18 mouse cellular contexts compared by ENCODE assay signal in genomic region chr5:111284420-111285175, GRCm38 (mm10).
"Had no signal": no experiment of that assay in that cellular context is flagged by ENCODE, and none has a peak within 500 bp of the region (broad histone marks: within the 10 kb centered on the region; RNA-seq: fewer than 3 reads in every experiment).

No protein-coding gene starts in this region.

- H3K36me3 ChIP-seq: intestine, embryonic 15.5 days; liver, embryonic 13.5 days had no signal

- H3K9ac ChIP-seq: intestine, embryonic 15.5 days; liver, embryonic 13.5 days; midbrain, embryonic 12.5 days; midbrain, embryonic 15.5 days; neural tube, embryonic 13.5 days; stomach, embryonic 15.5 days had no signal

- H3K4me1 ChIP-seq: intestine, embryonic 15.5 days; liver, embryonic 13.5 days; midbrain, embryonic 15.5 days; stomach, embryonic 15.5 days had no signal

- H3K4me3 ChIP-seq: intestine, embryonic 15.5 days; left cerebral cortex, adult 2 months; liver, embryonic 13.5 days; midbrain, embryonic 12.5 days; midbrain, embryonic 15.5 days; myocyte; neural tube, embryonic 13.5 days; stomach, embryonic 15.5 days had no signal

- H3K27ac ChIP-seq: intestine, embryonic 15.5 days; left cerebral cortex, adult 2 months; liver, embryonic 13.5 days; midbrain, embryonic 12.5 days; midbrain, embryonic 15.5 days; stomach, embryonic 15.5 days had no signal

- H3K27me3 ChIP-seq: intestine, embryonic 15.5 days; liver, embryonic 13.5 days; midbrain, embryonic 12.5 days; midbrain, embryonic 15.5 days; neural tube, embryonic 13.5 days; stomach, embryonic 15.5 days had no signal

- H3K9me3 ChIP-seq: intestine, embryonic 15.5 days; liver, embryonic 13.5 days; midbrain, embryonic 12.5 days; midbrain, embryonic 15.5 days; neural tube, embryonic 13.5 days; stomach, embryonic 15.5 days had no signal

- DNase-seq: kidney, postnatal 14 days; layer of hippocampus, postnatal 36 days; liver, embryonic 13.5 days; lung, adult 2 months; lung, postnatal 14 days; retina, postnatal 1 day; right cerebral cortex, postnatal 25 days; spleen, adult 18-20 months; thymus, adult 2 months; thymus, postnatal 14 days; thymus, postnatal 4 days had no signal

- H3K4me2 ChIP-seq: intestine, embryonic 15.5 days; liver, embryonic 13.5 days; midbrain, embryonic 12.5 days; midbrain, embryonic 15.5 days; neural tube, embryonic 13.5 days; stomach, embryonic 15.5 days had no signal

- ATAC-seq: intestine, embryonic 15.5 days; midbrain, embryonic 15.5 days had no signal
